ENCODE assay signal across 9 mouse cellular contexts in genomic region chr1:87608416-87609046, GRCm38 (mm10). TPM values are rescaled to one million over a fixed set of nuclear protein-coding genes. Genes with fewer than 3 reads are reported as not detected.
DNase-seq lines count a peak whose midpoint lies in the region; ATAC-seq and TF ChIP-seq lines count a peak whose summit lies in the region.
"Had no signal": no experiment of that assay in that cellular context is flagged by ENCODE, and none has a peak within 500 bp of the region (broad histone marks: within the 10 kb centered on the region; RNA-seq: fewer than 3 reads in every experiment).

No protein-coding gene starts in this region.

- H3K27ac ChIP-seq in hindbrain, embryonic 14.5 days: no peak overlapping the region
- no peak overlapping the region for H3K27ac ChIP-seq in hindbrain, embryonic 12.5 days
- no peak overlapping the region for H3K27ac ChIP-seq in liver, embryonic 14.5 days
- H3K27ac ChIP-seq: limb, embryonic 13.5 days had no signal

- TF ChIP-seq CTCF in G1E (IDR thresholded peaks at IDR 0.05; ENCODE audit: low read depth, low read length): peak; percentile 97
- TF ChIP-seq CTCF in liver, embryonic 14.5 days (IDR thresholded peaks at IDR 0.05; ENCODE audit: low read depth): peak; percentile 96

- H3K4me3 ChIP-seq in hindbrain, embryonic 14.5 days (replicated peaks; ENCODE audit: low read length): no peak overlapping the region
- no peak overlapping the region for H3K4me3 ChIP-seq in hindbrain, embryonic 12.5 days
- no peak overlapping the region for H3K4me3 ChIP-seq in G1E (ENCODE audit: low read depth, low read length)
- no peak overlapping the region for H3K4me3 ChIP-seq in liver, embryonic 14.5 days (ENCODE audit: insufficient read depth in 1 of 2, low read depth in 2 of 2, low read length in 2 of 2)
- H3K4me3 ChIP-seq: limb, embryonic 13.5 days had no signal

- H3K27me3 ChIP-seq in hindbrain, embryonic 14.5 days (ENCODE audit: control insufficient read depth, insufficient read depth, low read length): no peaks in the 10 kb centered on the region
- peaks cover 2% of the 10 kb centered on the region; the same call in 1 of the 2 replicates for H3K27me3 ChIP-seq in hindbrain, embryonic 12.5 days
- peaks cover 67% of the 10 kb centered on the region for H3K27me3 ChIP-seq in G1E (ENCODE audit: insufficient read depth, low read length)
- H3K27me3 ChIP-seq in liver, embryonic 14.5 days (ENCODE audit: control insufficient read depth, insufficient read depth, low read length): no peaks in the 10 kb centered on the region
- H3K27me3 ChIP-seq: limb, embryonic 13.5 days had no signal

- no peak for TF ChIP-seq EP300 in liver, embryonic 14.5 days (IDR thresholded peaks at IDR 0.05; ENCODE audit: low read depth)

- H3K36me3 ChIP-seq in hindbrain, embryonic 14.5 days (replicated peaks; ENCODE audit: control insufficient read depth, insufficient read depth): no peaks in the 10 kb centered on the region
- no peaks in the 10 kb centered on the region for H3K36me3 ChIP-seq in hindbrain, embryonic 12.5 days
- H3K36me3 ChIP-seq in G1E (replicated peaks): no peaks in the 10 kb centered on the region
- H3K36me3 ChIP-seq in liver, embryonic 14.5 days (replicated peaks; ENCODE audit: control insufficient read depth, insufficient read depth, low read depth): no peaks in the 10 kb centered on the region
- H3K36me3 ChIP-seq: limb, embryonic 13.5 days had no signal

- WGBS in hindbrain, embryonic 14.5 days: 28% methylated on average over 7 of the region's 7 CpGs
- 25% methylated on average over 7 of the region's 7 CpGs for WGBS in hindbrain, embryonic 12.5 days
- 26% methylated on average over 7 of the region's 7 CpGs for WGBS in liver, embryonic 14.5 days (ENCODE audit: insufficient replicate concordance)

- no peaks in the 10 kb centered on the region for H3K9me3 ChIP-seq in hindbrain, embryonic 14.5 days (ENCODE audit: control insufficient read depth, low read length)
- H3K9me3 ChIP-seq in hindbrain, embryonic 12.5 days (replicated peaks): no peaks in the 10 kb centered on the region
- no peaks in the 10 kb centered on the region for H3K9me3 ChIP-seq in G1E (replicated peaks)
- H3K9me3 ChIP-seq in liver, embryonic 14.5 days (ENCODE audit: control insufficient read depth, low read length): no peaks in the 10 kb centered on the region
- H3K9me3 ChIP-seq: limb, embryonic 13.5 days had no signal

- intact Hi-C loops in heart, postnatal 10 days (cut with DNase I): loop anchor here (5.0 kb wide), 2 partner anchors 136 to 161 kb away; partner anchors contain the start of gene Snorc

- no peak overlapping the region for H3K4me2 ChIP-seq in hindbrain, embryonic 14.5 days (replicated peaks)
- H3K4me2 ChIP-seq in hindbrain, embryonic 12.5 days (replicated peaks): no peak overlapping the region
- H3K4me2 ChIP-seq in liver, embryonic 14.5 days (ENCODE audit: low read depth): no peak overlapping the region
- H3K4me2 ChIP-seq: limb, embryonic 13.5 days had no signal

- no peaks in the 10 kb centered on the region for H3K4me1 ChIP-seq in hindbrain, embryonic 14.5 days (replicated peaks; ENCODE audit: control insufficient read depth, insufficient read depth, low read length)
- no peaks in the 10 kb centered on the region for H3K4me1 ChIP-seq in hindbrain, embryonic 12.5 days
- H3K4me1 ChIP-seq in G1E (ENCODE audit: insufficient read depth, low read depth, low read length): peaks cover 11% of the 10 kb centered on the region; the same call in 1 of the 2 replicates
- 0 out of 4 replicates have a peak, but pooled peaks cover 0 to 2% of the 10 kb centered on the region in 2 experiments for H3K4me1 ChIP-seq in liver, embryonic 14.5 days (replicated peaks; ENCODE audit: control insufficient read depth in 2 of 2, insufficient read depth in 2 of 2, low read length in 1 of 2)
- H3K4me1 ChIP-seq: limb, embryonic 13.5 days had no signal

- peak; percentile 45 for DNase-seq in hindbrain, embryonic 14.5 days (ENCODE audit: low spot score)
- peak; percentile 70 for DNase-seq in G1E (ENCODE audit: low spot score)
- peak; percentile 82 to 86 for DNase-seq in cerebellum, postnatal 10 days
- DNase-seq in heart, postnatal 10 days: peak; percentile 37 to 68
- peak in 2 of 3 experiments; percentile 45 to 46 for DNase-seq in liver, embryonic 14.5 days (ENCODE audit: low read depth in 3 of 3, low spot score in 3 of 3)
- DNase-seq in ovary, postnatal 36 days (ENCODE audit: low spot score): peak; percentile 55
- peak; percentile 74 for DNase-seq in urinary bladder, postnatal 25 days (ENCODE audit: low spot score)

- no peak overlapping the region for H3K9ac ChIP-seq in hindbrain, embryonic 14.5 days
- no peak overlapping the region for H3K9ac ChIP-seq in hindbrain, embryonic 12.5 days
- H3K9ac ChIP-seq in liver, embryonic 14.5 days (replicated peaks): no peak overlapping the region
- H3K9ac ChIP-seq: limb, embryonic 13.5 days had no signal

- ATAC-seq in hindbrain, embryonic 14.5 days (ENCODE audit: low FRiP score): no peak
- no peak for ATAC-seq in hindbrain, embryonic 12.5 days (ENCODE audit: low FRiP score)
- peak; percentile 47; the same call in 1 of the 2 replicates for ATAC-seq in G1E (ENCODE audit: extremely low read depth, insufficient number of reproducible peaks, low FRiP score, poor library complexity, severe bottlenecking)
- ATAC-seq in liver, embryonic 14.5 days (ENCODE audit: insufficient read depth): peak; percentile 39; the same call in 1 of the 2 replicates

RNA-seq across cellular contexts. Expression of gene Inpp5d, which starts 11.6 kb away (rescaled TPM):
- 3.4 and 4.6 TPM in 2 replicates for polyA plus RNA-seq in hindbrain, embryonic 14.5 days (2014; fragmentation: Nextera tagmentation; extraction: Ambion mirVana)
- polyA plus RNA-seq in hindbrain, embryonic 12.5 days (2016; fragmentation: Nextera tagmentation; extraction: Ambion mirVana): 4.9 and 5.5 TPM in 2 replicates
- total RNA-seq in G1E (2014; fragmentation: Nextera tagmentation) (186 and 188 TPM in 2 replicates), G1E (2017) (214 and 238 TPM in 2 replicates)
- polyA plus RNA-seq in G1E (2012): 113 and 122 TPM in 2 replicates
- 10 to 100 TPM; 13.6 to 17.4 TPM for total RNA-seq in heart, postnatal 10 days (2021)
- 5.7 and 9.3 TPM in 2 replicates for polyA plus RNA-seq in liver, embryonic 14.5 days (2012; rRNA removed)
- 11.1 and 13.0 TPM in 2 replicates for polyA plus RNA-seq in liver, embryonic 14.5 days (2014; fragmentation: Nextera tagmentation; extraction: Ambion mirVana)

RNA-seq across cellular contexts. Expression of gene Ngef, which starts 34.9 kb away (rescaled TPM):
- polyA plus RNA-seq in hindbrain, embryonic 14.5 days (2014; fragmentation: Nextera tagmentation; extraction: Ambion mirVana): 15.4 and 19.0 TPM in 2 replicates
- 4.8 and 5.9 TPM in 2 replicates for polyA plus RNA-seq in hindbrain, embryonic 12.5 days (2016; fragmentation: Nextera tagmentation; extraction: Ambion mirVana)
- total RNA-seq in G1E (2014; fragmentation: Nextera tagmentation) (not detected in 2 replicates), G1E (2017) (0.16 TPM in 1 of 2 replicates, not detected in the other)
- not detected in 2 replicates for polyA plus RNA-seq in G1E (2012)
- total RNA-seq in heart, postnatal 10 days (2021): under 1 TPM; 0.32 to 0.36 TPM
- polyA plus RNA-seq in liver, embryonic 14.5 days (2012; rRNA removed): 2.8 and 3.4 TPM in 2 replicates
- polyA plus RNA-seq in liver, embryonic 14.5 days (2014; fragmentation: Nextera tagmentation; extraction: Ambion mirVana): 2.9 and 3.8 TPM in 2 replicates

Comparison
In these comparisons a context has a peak if more than half of its experiments do, and no peak if none do; other contexts are left out.
1. ATAC-seq: peak in G1E (single experiment) and liver, embryonic 14.5 days (single experiment); none in hindbrain, embryonic 14.5 days (single experiment) and hindbrain, embryonic 12.5 days (single experiment).
2. Peak in every context shown above with its lines, with median percentiles within 50 percentile points of each other: DNase-seq.